Mouse (Mus musculus): Measurements from ENCODE around the gene Hspa1b. TPM values are rescaled to one million over a fixed set of nuclear protein-coding genes. Genes with fewer than 3 reads are reported as not detected.
A peak's percentile ranks its signal among the peaks of the same experiment; 100 is the strongest.

The Hspa1b gene
- polyA plus RNA-seq, 1 experiment, result 20.9 TPM

- Histone ChIP-seq H3K4me3 (ENCODE audit: insufficient read depth, low read length) (no peak overlapping the region), H3K4me1 (ENCODE audit: control insufficient read depth, insufficient read depth, low read length) (no peaks in the 10 kb centered on the region), H3K27ac (ENCODE audit: insufficient read depth, low read length) (no peak overlapping the region)
- TF ChIP-seq CTCF (IDR thresholded peaks at IDR 0.05; ENCODE audit: borderline replicate concordance, insufficient read depth, low read length) (no peak), POLR2A (IDR thresholded peaks at IDR 0.05; ENCODE audit: low read depth, low read length) (no peak)
Observed at GRCm38 (mm10) chr17:34955884-34956283, 3.2 kb downstream of the Hspa1b start.

- no peak for TF ChIP-seq CTCF (IDR thresholded peaks at IDR 0.05; ENCODE audit: borderline replicate concordance, insufficient read depth, low read length)
- TF ChIP-seq POLR2A (IDR thresholded peaks at IDR 0.05; ENCODE audit: low read depth, low read length), result no peak
- H3K4me1 ChIP-seq (ENCODE audit: control insufficient read depth, insufficient read depth, low read length), result no peaks in the 10 kb centered on the region
Observed at GRCm38 (mm10) chr17:34954831-34955230, 4.2 kb downstream of the Hspa1b start.

GRCm38 (mm10) chr17:34953904-34954303, 5.1 kb downstream of the Hspa1b start:
- no peak overlapping the region for H3K4me3 ChIP-seq (ENCODE audit: insufficient read depth, low read length)
- TF ChIP-seq CTCF (IDR thresholded peaks at IDR 0.05; ENCODE audit: borderline replicate concordance, insufficient read depth, low read length) (no peak), POLR2A (IDR thresholded peaks at IDR 0.05; ENCODE audit: low read depth, low read length) (no peak)
- H3K27ac ChIP-seq (ENCODE audit: insufficient read depth, low read length), result no peak overlapping the region
- H3K4me1 ChIP-seq (ENCODE audit: control insufficient read depth, insufficient read depth, low read length), result no peaks in the 10 kb centered on the region

More at GRCm38 (mm10) chr17:34954831-34955230, 4.2 kb downstream of the Hspa1b start:
- Histone ChIP-seq H3K4me3 (ENCODE audit: insufficient read depth, low read length) (no peak overlapping the region), H3K27ac (ENCODE audit: insufficient read depth, low read length) (no peak overlapping the region)

- Histone ChIP-seq H3K4me1 (ENCODE audit: control insufficient read depth, insufficient read depth, low read length) (no peaks in the 10 kb centered on the region), H3K4me3 (ENCODE audit: insufficient read depth, low read length) (peak overlapping the region; percentile 44; the same call in 1 of the 2 replicates), H3K27ac (ENCODE audit: insufficient read depth, low read length) (no peak overlapping the region)
- no peak for TF ChIP-seq CTCF (IDR thresholded peaks at IDR 0.05; ENCODE audit: borderline replicate concordance, insufficient read depth, low read length)
- no peak for TF ChIP-seq POLR2A (IDR thresholded peaks at IDR 0.05; ENCODE audit: low read depth, low read length)
Observed at GRCm38 (mm10) chr17:34953258-34953657, 5.8 kb downstream of the Hspa1b start.

GRCm38 (mm10) chr17:34952378-34953040, 6.5 kb downstream of the Hspa1b start:
- Histone ChIP-seq H3K27ac (ENCODE audit: insufficient read depth, low read length) (peak overlapping the region; percentile 88), H3K4me3 (ENCODE audit: insufficient read depth, low read length) (peak overlapping the region; percentile 71), H3K4me1 (ENCODE audit: control insufficient read depth, insufficient read depth, low read length) (no peaks in the 10 kb centered on the region)
- TF ChIP-seq CTCF (IDR thresholded peaks at IDR 0.05; ENCODE audit: borderline replicate concordance, insufficient read depth, low read length) (peak; percentile 29; the same call in 1 of the 2 replicates), POLR2A (IDR thresholded peaks at IDR 0.05; ENCODE audit: low read depth, low read length) (peak; percentile 99)

- Histone ChIP-seq H3K27ac (ENCODE audit: insufficient read depth, low read length) (peak overlapping the region; percentile 88), H3K4me3 (ENCODE audit: insufficient read depth, low read length) (peak overlapping the region; percentile 71), H3K4me1 (ENCODE audit: control insufficient read depth, insufficient read depth, low read length) (no peaks in the 10 kb centered on the region)
- TF ChIP-seq CTCF (IDR thresholded peaks at IDR 0.05; ENCODE audit: borderline replicate concordance, insufficient read depth, low read length) (no peak), POLR2A (IDR thresholded peaks at IDR 0.05; ENCODE audit: low read depth, low read length) (no peak)
Observed at GRCm38 (mm10) chr17:34951636-34952377, 7.2 kb downstream of the Hspa1b start.

GRCm38 (mm10) chr17:34950514-34951455, 8.3 kb downstream of the Hspa1b start:
- peak overlapping the region; percentile 71 for H3K4me3 ChIP-seq (ENCODE audit: insufficient read depth, low read length)
- peak overlapping the region; percentile 88 for H3K27ac ChIP-seq (ENCODE audit: insufficient read depth, low read length)
- TF ChIP-seq CTCF (IDR thresholded peaks at IDR 0.05; ENCODE audit: borderline replicate concordance, insufficient read depth, low read length) (no peak), POLR2A (IDR thresholded peaks at IDR 0.05; ENCODE audit: low read depth, low read length) (peak; percentile 8; the same call in 1 of the 2 replicates)
- H3K4me1 ChIP-seq (ENCODE audit: control insufficient read depth, insufficient read depth, low read length), result no peaks in the 10 kb centered on the region

GRCm38 (mm10) chr17:34949553-34949969, 9.5 kb downstream of the Hspa1b start:
- Histone ChIP-seq H3K27ac (ENCODE audit: insufficient read depth, low read length) (no peak overlapping the region), H3K4me3 (ENCODE audit: insufficient read depth, low read length) (no peak overlapping the region)
- TF ChIP-seq CTCF (IDR thresholded peaks at IDR 0.05; ENCODE audit: borderline replicate concordance, insufficient read depth, low read length), result no peak
- TF ChIP-seq POLR2A (IDR thresholded peaks at IDR 0.05; ENCODE audit: low read depth, low read length), result peak; percentile 64

More at GRCm38 (mm10) chr17:34949553-34949969, 9.5 kb downstream of the Hspa1b start:
- H3K4me1 ChIP-seq (ENCODE audit: control insufficient read depth, insufficient read depth, low read length), result no peaks in the 10 kb centered on the region; the same call in 1 of the 2 replicates

Measured in embryonic fibroblast, embryonic 13.5 days (primary cell).